Mouse (Mus musculus) kidney, embryonic 15.5 days (tissue): ENCODE results near the gene Taf7l. TPM values are rescaled to one million over a fixed set of nuclear protein-coding genes. Genes with fewer than 3 reads are reported as not detected.

Experiments
- ATAC-seq: fragments of 200-750 bp; cut with Nextera tagmentation; replicated peaks from 2 replicates; pipeline ENCODE4 v1.8.0; 2017; ENCODE audit warnings: moderate TSS enrichment; ENCODE audit not compliant: low FRiP score
- H3K27ac ChIP-seq: fragments of 300-500 bp; sonication (generic); 2 replicates; pipeline ENCODE4 v1.5.1; 2015; ENCODE audit warnings: mild to moderate bottlenecking, inconsistent platforms
- H3K27me3 ChIP-seq: fragments of 300-500 bp; sonication (generic); 2 replicates; pipeline ENCODE4 v1.6.1; 2015; ENCODE audit warnings: inconsistent platforms
- H3K36me3 ChIP-seq: fragments of 300-500 bp; sonication (generic); 2 replicates; pipeline ENCODE4 v1.6.1; 2015; ENCODE audit warnings: inconsistent platforms
- H3K4me1 ChIP-seq: fragments of 300-500 bp; sonication (generic); 2 replicates; pipeline ENCODE4 v1.6.1; 2015; ENCODE audit warnings: inconsistent platforms
- H3K4me2 ChIP-seq: fragments of 300-500 bp; sonication (generic); 2 replicates; pipeline ENCODE4 v1.6.1; 2015; ENCODE audit warnings: moderate library complexity, mild to moderate bottlenecking, inconsistent platforms
- H3K4me3 ChIP-seq: fragments of 300-500 bp; sonication (generic); replicated peaks from 2 replicates; pipeline ENCODE4 v1.5.1; 2015; ENCODE audit warnings: mild to moderate bottlenecking, inconsistent platforms
- H3K9ac ChIP-seq: fragments of 300-500 bp; sonication (generic); 2 replicates; pipeline ENCODE4 v1.6.1; 2015; ENCODE audit warnings: mild to moderate bottlenecking, inconsistent platforms
- H3K9me3 ChIP-seq: fragments of 300-500 bp; sonication (generic); replicated peaks from 2 replicates; pipeline ENCODE4 v1.6.1; 2016; ENCODE audit warnings: inconsistent platforms
- WGBS: fragments of 180-500 bp; shearing (Covaris S2); methylation state at CpG from one replicate; pipeline ENCODE4 v1.1.7; 2015; ENCODE audit warnings: mixed read lengths; 5-methylcytosine and 5-hydroxymethylcytosine counted together
- polyA plus RNA-seq: library from polyadenylated mRNA; unstranded; fragments of >200 nt; fragmentation: Nextera tagmentation; extraction: Ambion mirVana; gene quantifications from 2 replicates; pipeline ENCODE4 v1.2.1, GENCODE M21; 2015

Taf7l gene
- polyA plus RNA-seq, 1 experiment from 2014 or later = not detected

GRCm38 (mm10) chrX:134412096-134412495, 64.2 kb downstream of the Taf7l start:
- Histone ChIP-seq H3K4me2 (no peak overlapping the region), H3K4me1 (no peaks in the 10 kb centered on the region), H3K27ac (no peak overlapping the region), H3K9me3 (no peaks in the 10 kb centered on the region), H3K4me3 (no peak overlapping the region), H3K36me3 (no peaks in the 10 kb centered on the region), H3K9ac (no peak overlapping the region), H3K27me3 (peaks cover 13% of the 10 kb centered on the region; the same call in 1 of the 2 replicates)
- ATAC-seq = no peak
- 87% methylated on average over 1 of the region's 1 CpGs for WGBS

Other genes starting within 250 kb of the Taf7l start
- gene Trmt2b, start 199.5 kb downstream of the Taf7l start, polyA plus RNA-seq = 16.9 and 18.9 TPM in 2 replicates
- gene Tmem35a, start 181.3 kb downstream of the Taf7l start, polyA plus RNA-seq = 11.1 and 12.0 TPM in 2 replicates
- gene Cenpi, start 168.4 kb downstream of the Taf7l start, polyA plus RNA-seq = 33.1 and 33.7 TPM in 2 replicates
- gene Drp2, start 71.9 kb downstream of the Taf7l start, polyA plus RNA-seq = 0.80 and 0.97 TPM in 2 replicates
- gene Timm8a1, start 65.4 kb upstream of the Taf7l start, polyA plus RNA-seq = 85.7 and 94.1 TPM in 2 replicates
- gene Btk, start 107.1 kb upstream of the Taf7l start, polyA plus RNA-seq = 1.1 TPM in 2 replicates
- gene Rpl36a, start 109.2 kb upstream of the Taf7l start, polyA plus RNA-seq = 426 and 524 TPM in 2 replicates
- 5.7 TPM in 2 replicates for gene Gla, start 124.6 kb upstream of the Taf7l start, polyA plus RNA-seq
- gene Hnrnph2, start 124.7 kb upstream of the Taf7l start, polyA plus RNA-seq = 159 and 167 TPM in 2 replicates
- 4.5 and 4.6 TPM in 2 replicates for gene Armcx4, start 210.0 kb upstream of the Taf7l start, polyA plus RNA-seq
- gene Armcx1, start 241.5 kb upstream of the Taf7l start, polyA plus RNA-seq = 50.5 and 55.0 TPM in 2 replicates